Mouse (Mus musculus) myocyte (in vitro differentiated cells): ENCODE data around the gene Cpxm2. TPM values are rescaled to one million over a fixed set of nuclear protein-coding genes. Genes with fewer than 3 reads are reported as not detected.

Source experiments
- H3K27me3 ChIP-seq: one replicate; pipeline ENCODE4 v1.6.1; 2011; ENCODE audit not compliant: control insufficient read depth, insufficient read depth, insufficient read length
- H3K36me3 ChIP-seq: one replicate; pipeline ENCODE4 v1.6.1; 2011; ENCODE audit not compliant: control insufficient read depth, insufficient read depth
- H3K4me2 ChIP-seq: one replicate; pipeline ENCODE4 v1.6.1; 2011; ENCODE audit warnings: low read depth, control low read depth
- H3K4me3 ChIP-seq: one replicate; pipeline ENCODE4 v1.5.1; 2011; ENCODE audit warnings: mild to moderate bottlenecking, control low read depth, moderate library complexity
- H3K79me2 ChIP-seq: one replicate; pipeline ENCODE4 v1.6.1; 2011; ENCODE audit not compliant: control insufficient read depth, insufficient read depth
- H3ac ChIP-seq: one replicate; pipeline ENCODE4 v1.6.1; 2011; ENCODE audit not compliant: control insufficient read depth, insufficient read length
- CEBPB ChIP-seq: IDR thresholded peaks from 2 replicates; pipeline ENCODE4 v1.6.1; 2011; ENCODE audit warnings: mild to moderate bottlenecking, moderate library complexity; ENCODE audit not compliant: poor library complexity, insufficient read depth, severe bottlenecking
- E2F4 ChIP-seq: IDR thresholded peaks from one replicate; pipeline ENCODE4 v1.6.1; 2011; ENCODE audit warnings: mild to moderate bottlenecking, control low read depth, moderate library complexity; ENCODE audit not compliant: insufficient read depth
- MAX ChIP-seq: IDR thresholded peaks from one replicate; pipeline ENCODE4 v1.6.1; 2011; ENCODE audit warnings: low read depth, mild to moderate bottlenecking, control low read depth
- MYOD1 ChIP-seq, 3 experiments: IDR thresholded peaks; one replicate each; pipeline ENCODE4 v1.6.1; 2011; ENCODE audit warnings: control low read depth in 2 of 3, low read depth in 2 of 3, mild to moderate bottlenecking in 2 of 3, moderate library complexity in 1 of 3; ENCODE audit not compliant: insufficient read length in 2 of 3, control insufficient read depth in 1 of 3
- MYOG ChIP-seq, 3 experiments: IDR thresholded peaks; one replicate each; pipeline ENCODE4 v1.6.1; 2011; ENCODE audit warnings: control low read depth in 2 of 3, low read depth in 2 of 3, mild to moderate bottlenecking in 2 of 3; ENCODE audit not compliant: insufficient read length in 2 of 3, control insufficient read depth in 1 of 3, insufficient read depth in 1 of 3
- POLR2A ChIP-seq: IDR thresholded peaks from one replicate; pipeline ENCODE4 v1.6.1; 2011; ENCODE audit warnings: low read depth, mild to moderate bottlenecking, control low read depth, moderate library complexity; ENCODE audit not compliant: insufficient read length
- POLR2AphosphoS2 ChIP-seq: IDR thresholded peaks from one replicate; pipeline ENCODE4 v1.6.1; 2011; ENCODE audit warnings: low read depth, control low read depth; ENCODE audit not compliant: insufficient read length
- REST ChIP-seq: IDR thresholded peaks from one replicate; pipeline ENCODE4 v1.6.1; 2011; ENCODE audit warnings: mild to moderate bottlenecking, control low read depth, moderate library complexity; ENCODE audit not compliant: insufficient read depth, insufficient read length
- SRF ChIP-seq: IDR thresholded peaks from one replicate; pipeline ENCODE4 v1.6.1; 2011; ENCODE audit warnings: low read depth; ENCODE audit not compliant: control insufficient read depth, insufficient read length
- TCF12 ChIP-seq: IDR thresholded peaks from one replicate; pipeline ENCODE4 v1.6.1; 2011; ENCODE audit warnings: mild to moderate bottlenecking, control low read depth; ENCODE audit not compliant: poor library complexity, insufficient read depth, severe bottlenecking
- TCF3 ChIP-seq: IDR thresholded peaks from one replicate; pipeline ENCODE4 v1.6.1; 2011; ENCODE audit warnings: low read depth, control low read depth; ENCODE audit not compliant: insufficient read length
- USF1 ChIP-seq: IDR thresholded peaks from one replicate; pipeline ENCODE4 v1.6.1; 2011; ENCODE audit warnings: low read depth, mild to moderate bottlenecking, control low read depth, moderate library complexity
- polyA plus RNA-seq: library from polyadenylated mRNA; unstranded; fragments of >200 nt; fragmentation: generic; extraction: Trizol; gene quantifications from one replicate; pipeline ENCODE4 v1.2.1, GENCODE M21; 2012; ENCODE audit warnings: missing spikeins

Gene Cpxm2
- polyA plus RNA-seq, 1 experiment: not detected

- no peaks in the 10 kb centered on the region for H3K36me3 ChIP-seq
- H3ac ChIP-seq: no peak overlapping the region
- no peak for TF ChIP-seq TCF3
- TF ChIP-seq E2F4: no peak
- TF ChIP-seq TCF12: no peak
- no peak for TF ChIP-seq CEBPB
- TF ChIP-seq MYOD1 (IDR thresholded peaks at IDR 0.05; ENCODE audit: control insufficient read depth in 1 of 3, insufficient read length in 2 of 3, low read depth in 2 of 3): no peak
- TF ChIP-seq MYOG (IDR thresholded peaks at IDR 0.05; ENCODE audit: control insufficient read depth in 1 of 3, insufficient read depth in 1 of 3, insufficient read length in 2 of 3, low read depth in 2 of 3): no peak
- no peak for TF ChIP-seq POLR2AphosphoS2
- TF ChIP-seq USF1: no peak
- no peak for TF ChIP-seq SRF
- TF ChIP-seq REST: no peak
- TF ChIP-seq MAX: no peak
- no peak for TF ChIP-seq POLR2A
- no peak overlapping the region for H3K4me2 ChIP-seq
- H3K4me3 ChIP-seq: no peak overlapping the region
- no peaks in the 10 kb centered on the region for H3K79me2 ChIP-seq
- H3K27me3 ChIP-seq: no peaks in the 10 kb centered on the region
Measured at GRCm38 (mm10) chr7:132025591-132025990, 128.9 kb downstream of the Cpxm2 start.

GRCm38 (mm10) chr7:132015933-132016332 is 138.6 kb downstream of the Cpxm2 start:
- Histone ChIP-seq H3K4me2 (no peak overlapping the region), H3K4me3 (no peak overlapping the region), H3K79me2 (no peaks in the 10 kb centered on the region), H3K27me3 (no peaks in the 10 kb centered on the region), H3ac (no peak overlapping the region), H3K36me3 (no peaks in the 10 kb centered on the region)
- TF ChIP-seq TCF3 (no peak), MAX (no peak), REST (no peak), SRF (no peak), TCF12 (no peak), E2F4 (no peak), MYOG (IDR thresholded peaks at IDR 0.05; ENCODE audit: control insufficient read depth in 1 of 3, insufficient read depth in 1 of 3, insufficient read length in 2 of 3, low read depth in 2 of 3) (no peak), USF1 (no peak), CEBPB (no peak), POLR2AphosphoS2 (no peak), POLR2A (no peak), MYOD1 (IDR thresholded peaks at IDR 0.05; ENCODE audit: control insufficient read depth in 1 of 3, insufficient read length in 2 of 3, low read depth in 2 of 3) (no peak)

- H3K4me2 ChIP-seq: no peak overlapping the region
- no peaks in the 10 kb centered on the region for H3K27me3 ChIP-seq
- TF ChIP-seq MYOD1 (IDR thresholded peaks at IDR 0.05; ENCODE audit: control insufficient read depth in 1 of 3, insufficient read length in 2 of 3, low read depth in 2 of 3) (no peak), POLR2AphosphoS2 (no peak)
- H3K4me3 ChIP-seq: no peak overlapping the region
- H3ac ChIP-seq: no peak overlapping the region
- no peaks in the 10 kb centered on the region for H3K36me3 ChIP-seq
- no peaks in the 10 kb centered on the region for H3K79me2 ChIP-seq
Measured at GRCm38 (mm10) chr7:132015193-132015592, 139.3 kb downstream of the Cpxm2 start.

- no peak overlapping the region for H3K4me2 ChIP-seq
- no peaks in the 10 kb centered on the region for H3K36me3 ChIP-seq
- no peaks in the 10 kb centered on the region for H3K27me3 ChIP-seq
- TF ChIP-seq TCF3 (no peak), POLR2A (no peak), TCF12 (no peak), E2F4 (no peak), USF1 (no peak), SRF (no peak), MYOD1 (IDR thresholded peaks at IDR 0.05; ENCODE audit: control insufficient read depth in 1 of 3, insufficient read length in 2 of 3, low read depth in 2 of 3) (no peak), REST (no peak), POLR2AphosphoS2 (no peak), MAX (no peak), CEBPB (no peak), MYOG (IDR thresholded peaks at IDR 0.05; ENCODE audit: control insufficient read depth in 1 of 3, insufficient read depth in 1 of 3, insufficient read length in 2 of 3, low read depth in 2 of 3) (no peak)
- no peak overlapping the region for H3K4me3 ChIP-seq
- H3ac ChIP-seq: no peak overlapping the region
- H3K79me2 ChIP-seq: no peaks in the 10 kb centered on the region
Measured at GRCm38 (mm10) chr7:132013970-132014369, 140.6 kb downstream of the Cpxm2 start.
